Mouse (Mus musculus) gastrocnemius, postnatal 14 days (tissue): ENCODE data around the gene Capn15. TPM values are rescaled to one million over a fixed set of nuclear protein-coding genes. Genes with fewer than 3 reads are reported as not detected.

ENCODE experiments used
- total RNA-seq, 2 experiments: library from RNA; stranded (reverse); gene quantifications; 2 replicates each; pipeline ENCODE4 v1.2.3; 2021

Capn15 gene
- total RNA-seq, 2 experiments from 2014 or later = 4.3 to 5.9 TPM

Other genes starting within 250 kb of the Capn15 start
- gene Mslnl, start 249.8 kb downstream of the Capn15 start, total RNA-seq = not detected
- gene Msln, start 231.4 kb downstream of the Capn15 start, total RNA-seq = under 1 TPM in 1 of 2 experiments, not detected in 1; 0.74 TPM
- gene Narfl, start 212.0 kb downstream of the Capn15 start, total RNA-seq = 10 to 100 TPM; 27.7 to 28.8 TPM
- gene Haghl, start 200.1 kb downstream of the Capn15 start, total RNA-seq = 10 to 100 TPM; 13.9 to 16.1 TPM
- not detected for gene Ccdc78, start 199.2 kb downstream of the Capn15 start, total RNA-seq
- gene Fam173a, start 192.9 kb downstream of the Capn15 start, total RNA-seq = 10 to 100 TPM; 36.1 to 37.9 TPM
- gene AC134908.4, start 190.1 kb downstream of the Capn15 start, total RNA-seq = not detected
- 10 to 100 TPM; 46.6 to 60.9 TPM for gene Metrn, start 188.7 kb downstream of the Capn15 start, total RNA-seq
- gene Fbxl16, start 176.7 kb downstream of the Capn15 start, total RNA-seq = 1 to 10 TPM in 1 of 2 experiments, under 1 TPM in 1; 0.95 to 2.2 TPM
- gene Wdr24, start 162.2 kb downstream of the Capn15 start, total RNA-seq = 1 to 10 TPM; 9.1 to 9.2 TPM
- gene Jmjd8, start 156.9 kb downstream of the Capn15 start, total RNA-seq = 10 to 100 TPM; 20.3 to 23.6 TPM
- gene Stub1, start 152.4 kb downstream of the Capn15 start, total RNA-seq = 10 to 100 TPM; 80.2 to 81.3 TPM
- 10 to 100 TPM; 11.7 to 12.0 TPM for gene Rhbdl1, start 148.5 kb downstream of the Capn15 start, total RNA-seq
- 10 to 100 TPM in 1 of 2 experiments, 1 to 10 TPM in 1; 7.5 to 11.0 TPM for gene Gm20683, start 144.0 kb downstream of the Capn15 start, total RNA-seq
- gene Rhot2, start 140.9 kb downstream of the Capn15 start, total RNA-seq = 10 to 100 TPM; 38.0 to 47.1 TPM
- 1 to 10 TPM; 1.6 to 2.0 TPM for gene Wdr90, start 124.3 kb downstream of the Capn15 start, total RNA-seq
- gene Mcrip2, start 117.0 kb downstream of the Capn15 start, total RNA-seq = 10 to 100 TPM; 52.3 to 73.3 TPM
- 10 to 100 TPM; 26.1 to 27.7 TPM for gene Mettl26, start 110.7 kb downstream of the Capn15 start, total RNA-seq
- under 1 TPM; 0.49 to 0.55 TPM for gene Wfikkn1, start 104.9 kb downstream of the Capn15 start, total RNA-seq
- gene Rab40c, start 66.1 kb downstream of the Capn15 start, total RNA-seq = 10 to 100 TPM; 10.1 to 10.3 TPM
- gene Pigq, start 40.9 kb downstream of the Capn15 start, total RNA-seq = 10 to 100 TPM; 29.8 to 30.2 TPM
- gene Nhlrc4, start 40.8 kb downstream of the Capn15 start, total RNA-seq = not detected
- gene A930017K11Rik, start 33.2 kb downstream of the Capn15 start, total RNA-seq = not detected
- gene Rab11fip3, start 83.8 kb upstream of the Capn15 start, total RNA-seq = 10 to 100 TPM; 39.2 to 41.3 TPM
- 1 to 10 TPM; 4.0 to 4.5 TPM for gene Decr2, start 104.5 kb upstream of the Capn15 start, total RNA-seq
- 1 to 10 TPM; 3.0 to 3.9 TPM for gene Nme4, start 109.8 kb upstream of the Capn15 start, total RNA-seq
- gene Tmem8, start 127.5 kb upstream of the Capn15 start, total RNA-seq = 1 to 10 TPM in 1 of 2 experiments, under 1 TPM in 1; 0.80 to 1.3 TPM
- 10 to 100 TPM; 55.3 to 57.7 TPM for gene Mrpl28, start 137.7 kb upstream of the Capn15 start, total RNA-seq
- 10 to 100 TPM; 12.0 to 13.3 TPM for gene Axin1, start 152.9 kb upstream of the Capn15 start, total RNA-seq
- gene Pdia2, start 213.3 kb upstream of the Capn15 start, total RNA-seq = not detected
- gene Rgs11, start 217.2 kb upstream of the Capn15 start, total RNA-seq = 1 to 10 TPM in 1 of 2 experiments, under 1 TPM in 1; 0.47 to 1.5 TPM
- 1 to 10 TPM; 2.2 to 5.1 TPM for gene Arhgdig, start 222.0 kb upstream of the Capn15 start, total RNA-seq